Mouse (Mus musculus) lung, adult 2 months (tissue): ENCODE results near the gene Prkg1.

Source experiments
- CTCF ChIP-seq: fragments of 200-500 bp; IDR thresholded peaks from 2 replicates; pipeline ENCODE4 v1.5.1; 2011; ENCODE audit warnings: mild to moderate bottlenecking, low read length, control low read depth; ENCODE audit not compliant: insufficient read depth
- POLR2A ChIP-seq: fragments of 200-500 bp; IDR thresholded peaks from 2 replicates; pipeline ENCODE4 v1.6.1; 2011; ENCODE audit warnings: low read depth, mild to moderate bottlenecking, control low read depth, low read length, borderline replicate concordance; ENCODE audit errors: extremely low read depth

- no peak for TF ChIP-seq CTCF
- no peak for TF ChIP-seq POLR2A
Observed at GRCm38 (mm10) chr19:31805391-31805790, 40.6 kb upstream of the Prkg1 start.
